Mouse (Mus musculus): ENCODE measurements around the gene Qprt. TPM values are rescaled to one million over a fixed set of nuclear protein-coding genes. Genes with fewer than 3 reads are reported as not detected.

The Qprt gene
- polyA plus RNA-seq (2015; fragmentation: Nextera tagmentation; extraction: Ambion mirVana): 0.68 and 0.77 TPM in 2 replicates

DNA sequence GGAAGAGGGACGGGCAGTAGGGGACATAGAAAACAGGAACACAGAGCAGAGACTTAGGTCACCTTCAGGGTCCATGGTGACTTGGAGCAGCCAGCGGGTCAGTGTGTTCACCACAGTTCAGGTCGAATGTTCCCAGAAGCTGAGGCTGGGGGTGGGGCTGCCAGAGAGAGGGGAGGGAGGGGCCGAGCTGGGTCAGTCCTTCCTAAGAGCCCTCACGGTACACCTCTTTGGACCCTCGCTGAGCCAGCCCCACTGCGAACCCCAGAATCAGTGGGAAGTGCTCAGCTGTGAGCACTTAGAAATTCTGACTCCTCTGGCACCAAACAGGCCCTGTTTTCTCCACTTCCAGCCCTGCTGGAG is at the start of gene Qprt:
Gene Qprt (minus strand): TSS at position 316 of the 360 bp plus-strand sequence.
- H3K27me3 ChIP-seq (ENCODE audit: control insufficient read depth, insufficient read depth, low read depth, low read length): peaks cover 9% of the 10 kb centered on the region
- H3K4me3 ChIP-seq (ENCODE audit: low read depth, low read length): no peak within 1 kb of the TSS
- H3K9ac ChIP-seq (ENCODE audit: low read depth, low read length): no peak within 1 kb of the TSS
- H3K9me3 ChIP-seq (replicated peaks; ENCODE audit: control insufficient read depth, low read length, poor library complexity, severe bottlenecking): no peaks in the 10 kb centered on the region
- 8% methylated on average over 7 of the region's 7 CpGs for WGBS
- ATAC-seq: no peak
- H3K4me1 ChIP-seq (ENCODE audit: control insufficient read depth, insufficient read depth, low read length): no peaks in the 10 kb centered on the region
- H3K27ac ChIP-seq (ENCODE audit: low read length): no peak within 1 kb of the TSS
- H3K36me3 ChIP-seq (ENCODE audit: control insufficient read depth, insufficient read depth, low read length): no peaks in the 10 kb centered on the region
- no peak within 1 kb of the TSS for H3K4me2 ChIP-seq (ENCODE audit: low read length)

DNA sequence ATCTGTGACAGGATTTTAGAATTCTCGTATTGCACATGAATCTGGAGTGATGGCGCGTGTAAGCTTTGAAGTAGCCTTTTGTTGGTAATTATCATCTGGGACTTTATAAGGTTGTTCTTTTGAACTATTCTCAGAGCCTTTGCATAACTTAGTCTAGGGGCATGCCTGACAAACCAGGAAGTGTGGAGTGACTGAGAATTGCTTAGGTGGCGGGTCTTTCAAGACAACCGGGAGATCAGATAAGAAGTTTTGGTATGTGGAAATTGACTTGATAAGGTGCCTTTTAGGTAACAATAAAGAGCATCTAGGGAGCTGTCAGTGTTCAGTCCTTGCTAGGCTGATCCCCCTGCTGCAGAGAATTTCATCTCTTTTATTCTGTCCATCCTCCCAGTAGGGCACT is 44.5 kb upstream of the Qprt start:
- Histone ChIP-seq H3K4me2 (ENCODE audit: low read length) (no peak overlapping the region), H3K27me3 (ENCODE audit: control insufficient read depth, insufficient read depth, low read depth, low read length) (no peaks in the 10 kb centered on the region), H3K4me3 (ENCODE audit: low read depth, low read length) (no peak overlapping the region), H3K9me3 (replicated peaks; ENCODE audit: control insufficient read depth, low read length, poor library complexity, severe bottlenecking) (no peaks in the 10 kb centered on the region), H3K36me3 (ENCODE audit: control insufficient read depth, insufficient read depth, low read length) (no peaks in the 10 kb centered on the region), H3K9ac (ENCODE audit: low read depth, low read length) (no peak overlapping the region), H3K27ac (ENCODE audit: low read length) (no peak overlapping the region), H3K4me1 (ENCODE audit: control insufficient read depth, insufficient read depth, low read length) (no peaks in the 10 kb centered on the region)
- WGBS: 89% methylated on average over 5 of the region's 5 CpGs
- ATAC-seq: no peak

GRCm38 (mm10) chr7:127165607-127166493 is 43.8 kb upstream of the Qprt start:
- Histone ChIP-seq H3K27me3 (ENCODE audit: control insufficient read depth, insufficient read depth, low read depth, low read length) (no peaks in the 10 kb centered on the region), H3K4me1 (ENCODE audit: control insufficient read depth, insufficient read depth, low read length) (no peaks in the 10 kb centered on the region), H3K4me3 (ENCODE audit: low read depth, low read length) (no peak overlapping the region), H3K4me2 (ENCODE audit: low read length) (no peak overlapping the region), H3K9ac (ENCODE audit: low read depth, low read length) (no peak overlapping the region), H3K36me3 (ENCODE audit: control insufficient read depth, insufficient read depth, low read length) (no peaks in the 10 kb centered on the region), H3K9me3 (replicated peaks; ENCODE audit: control insufficient read depth, low read length, poor library complexity, severe bottlenecking) (no peaks in the 10 kb centered on the region), H3K27ac (ENCODE audit: low read length) (no peak overlapping the region)
- no peak for ATAC-seq
- 87% methylated on average over 12 of the region's 12 CpGs for WGBS

DNA sequence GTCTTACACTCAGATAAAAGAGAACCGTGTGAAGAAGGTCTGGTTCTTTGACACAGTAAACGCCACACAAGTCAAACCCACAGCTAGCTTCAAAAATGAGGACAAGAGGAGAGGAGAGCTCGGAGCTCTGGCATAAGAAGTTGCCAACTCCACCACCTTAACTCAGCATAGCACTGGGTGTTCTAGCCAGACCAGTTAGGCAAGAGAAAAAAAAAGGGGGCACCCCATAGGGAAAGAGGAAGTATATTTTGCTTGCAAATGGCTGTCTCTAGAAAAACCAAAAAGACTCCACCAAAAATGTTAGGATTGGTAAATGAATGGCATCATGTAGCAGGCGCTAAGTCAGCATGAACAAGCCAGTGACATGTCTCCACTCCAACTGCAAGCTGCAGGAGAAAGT is 42.0 kb upstream of the Qprt start:
- H3K27ac ChIP-seq (ENCODE audit: low read length): no peak overlapping the region
- no peak for ATAC-seq
- H3K27me3 ChIP-seq (ENCODE audit: control insufficient read depth, insufficient read depth, low read depth, low read length): no peaks in the 10 kb centered on the region
- no peak overlapping the region for H3K4me2 ChIP-seq (ENCODE audit: low read length)
- H3K9me3 ChIP-seq (replicated peaks; ENCODE audit: control insufficient read depth, low read length, poor library complexity, severe bottlenecking): no peaks in the 10 kb centered on the region
- WGBS: 90% methylated on average over 4 of the region's 4 CpGs
- H3K4me3 ChIP-seq (ENCODE audit: low read depth, low read length): no peak overlapping the region
- H3K4me1 ChIP-seq (ENCODE audit: control insufficient read depth, insufficient read depth, low read length): no peaks in the 10 kb centered on the region
- no peak overlapping the region for H3K9ac ChIP-seq (ENCODE audit: low read depth, low read length)
- no peaks in the 10 kb centered on the region for H3K36me3 ChIP-seq (ENCODE audit: control insufficient read depth, insufficient read depth, low read length)

GRCm38 (mm10) chr7:127162546-127162945 is 40.5 kb upstream of the Qprt start:
- H3K27ac ChIP-seq (ENCODE audit: low read length): no peak overlapping the region
- H3K9ac ChIP-seq (ENCODE audit: low read depth, low read length): no peak overlapping the region
- no peaks in the 10 kb centered on the region for H3K27me3 ChIP-seq (ENCODE audit: control insufficient read depth, insufficient read depth, low read depth, low read length)
- no peaks in the 10 kb centered on the region for H3K36me3 ChIP-seq (ENCODE audit: control insufficient read depth, insufficient read depth, low read length)
- no peaks in the 10 kb centered on the region for H3K9me3 ChIP-seq (replicated peaks; ENCODE audit: control insufficient read depth, low read length, poor library complexity, severe bottlenecking)
- 86% methylated on average over 5 of the region's 5 CpGs for WGBS
- H3K4me1 ChIP-seq (ENCODE audit: control insufficient read depth, insufficient read depth, low read length): no peaks in the 10 kb centered on the region
- H3K4me2 ChIP-seq (ENCODE audit: low read length): no peak overlapping the region
- no peak overlapping the region for H3K4me3 ChIP-seq (ENCODE audit: low read depth, low read length)
- no peak for ATAC-seq

GRCm38 (mm10) chr7:127157548-127157947 is 35.5 kb upstream of the Qprt start:
- no peak overlapping the region for H3K27ac ChIP-seq (ENCODE audit: low read length)

GRCm38 (mm10) chr7:127153477-127153876 is 31.5 kb upstream of the Qprt start:
- Histone ChIP-seq H3K9ac (ENCODE audit: low read depth, low read length) (no peak overlapping the region), H3K36me3 (ENCODE audit: control insufficient read depth, insufficient read depth, low read length) (no peaks in the 10 kb centered on the region), H3K4me3 (ENCODE audit: low read depth, low read length) (no peak overlapping the region), H3K27me3 (ENCODE audit: control insufficient read depth, insufficient read depth, low read depth, low read length) (no peaks in the 10 kb centered on the region), H3K27ac (ENCODE audit: low read length) (no peak overlapping the region), H3K4me1 (ENCODE audit: control insufficient read depth, insufficient read depth, low read length) (no peaks in the 10 kb centered on the region), H3K4me2 (ENCODE audit: low read length) (no peak overlapping the region), H3K9me3 (replicated peaks; ENCODE audit: control insufficient read depth, low read length, poor library complexity, severe bottlenecking) (no peaks in the 10 kb centered on the region)
- 83% methylated on average over 3 of the region's 3 CpGs for WGBS
- no peak for ATAC-seq

More at GRCm38 (mm10) chr7:127157548-127157947, 35.5 kb upstream of the Qprt start:
- no peaks in the 10 kb centered on the region for H3K4me1 ChIP-seq (ENCODE audit: control insufficient read depth, insufficient read depth, low read length)
- 86% methylated on average over 4 of the region's 4 CpGs for WGBS
- no peak overlapping the region for H3K4me3 ChIP-seq (ENCODE audit: low read depth, low read length)
- no peak for ATAC-seq
- no peak overlapping the region for H3K4me2 ChIP-seq (ENCODE audit: low read length)
- no peaks in the 10 kb centered on the region for H3K9me3 ChIP-seq (replicated peaks; ENCODE audit: control insufficient read depth, low read length, poor library complexity, severe bottlenecking)
- no peaks in the 10 kb centered on the region for H3K27me3 ChIP-seq (ENCODE audit: control insufficient read depth, insufficient read depth, low read depth, low read length)
- no peak overlapping the region for H3K9ac ChIP-seq (ENCODE audit: low read depth, low read length)
- H3K36me3 ChIP-seq (ENCODE audit: control insufficient read depth, insufficient read depth, low read length): no peaks in the 10 kb centered on the region

DNA sequence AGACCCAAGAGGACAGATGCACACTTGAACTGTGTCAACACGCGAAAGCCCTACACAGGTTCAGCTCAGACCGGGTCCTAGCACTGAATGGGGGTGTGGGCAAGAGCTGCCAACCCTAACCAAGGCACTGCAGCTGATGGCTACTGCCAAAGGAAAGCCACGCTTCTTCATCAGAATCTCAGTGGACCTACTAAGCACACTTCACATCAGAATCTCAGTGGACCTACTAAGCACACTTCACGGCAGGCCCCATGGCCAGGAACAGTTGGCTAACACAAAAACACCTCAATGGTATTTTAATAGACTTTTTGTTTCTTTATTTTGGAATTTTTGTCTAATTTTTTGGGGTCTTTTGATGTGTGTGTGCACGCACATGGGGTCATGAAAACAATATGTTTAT is 30.4 kb upstream of the Qprt start:
- H3K9me3 ChIP-seq (replicated peaks; ENCODE audit: control insufficient read depth, low read length, poor library complexity, severe bottlenecking): no peaks in the 10 kb centered on the region
- 89% methylated on average over 6 of the region's 6 CpGs for WGBS
- no peak overlapping the region for H3K27ac ChIP-seq (ENCODE audit: low read length)
- no peak overlapping the region for H3K9ac ChIP-seq (ENCODE audit: low read depth, low read length)
- H3K4me3 ChIP-seq (ENCODE audit: low read depth, low read length): no peak overlapping the region
- no peaks in the 10 kb centered on the region for H3K27me3 ChIP-seq (ENCODE audit: control insufficient read depth, insufficient read depth, low read depth, low read length)
- no peak for ATAC-seq
- no peaks in the 10 kb centered on the region for H3K36me3 ChIP-seq (ENCODE audit: control insufficient read depth, insufficient read depth, low read length)
- H3K4me1 ChIP-seq (ENCODE audit: control insufficient read depth, insufficient read depth, low read length): no peaks in the 10 kb centered on the region
- H3K4me2 ChIP-seq (ENCODE audit: low read length): no peak overlapping the region

DNA sequence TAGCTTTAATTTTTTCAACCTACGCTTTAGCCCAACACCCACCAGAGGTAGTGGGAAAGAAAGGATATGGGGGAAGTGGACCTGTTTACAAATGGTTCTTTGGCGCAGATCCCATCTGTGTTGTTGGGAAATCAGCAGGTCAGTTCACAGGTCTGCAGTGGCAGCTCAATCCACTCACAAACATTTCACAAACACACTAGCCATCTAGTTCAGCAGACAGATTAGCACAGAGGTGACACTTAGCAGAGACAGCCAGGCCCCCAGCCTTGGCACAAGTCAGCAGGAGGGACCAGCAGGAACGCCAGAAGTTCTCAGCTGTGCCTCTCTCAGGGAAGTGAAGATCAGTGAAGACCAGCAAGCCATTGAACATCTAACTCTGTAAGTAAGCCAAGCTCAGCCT is 25.9 kb upstream of the Qprt start:
- H3K36me3 ChIP-seq (ENCODE audit: control insufficient read depth, insufficient read depth, low read length): no peaks in the 10 kb centered on the region
- no peaks in the 10 kb centered on the region for H3K9me3 ChIP-seq (replicated peaks; ENCODE audit: control insufficient read depth, low read length, poor library complexity, severe bottlenecking)
- 80% methylated on average over 3 of the region's 3 CpGs for WGBS
- no peak overlapping the region for H3K9ac ChIP-seq (ENCODE audit: low read depth, low read length)
- H3K27ac ChIP-seq (ENCODE audit: low read length): no peak overlapping the region
- H3K4me3 ChIP-seq (ENCODE audit: low read depth, low read length): no peak overlapping the region
- no peak overlapping the region for H3K4me2 ChIP-seq (ENCODE audit: low read length)
- H3K27me3 ChIP-seq (ENCODE audit: control insufficient read depth, insufficient read depth, low read depth, low read length): no peaks in the 10 kb centered on the region
- no peaks in the 10 kb centered on the region for H3K4me1 ChIP-seq (ENCODE audit: control insufficient read depth, insufficient read depth, low read length)
- no peak for ATAC-seq

Measured in midbrain, embryonic 16.5 days (tissue).